Mouse (Mus musculus) neutrophil, adult 5-6 weeks (primary cell): ENCODE measurements at regions not wholly inside any gene's neighbourhood (a gene's known extent, or its start where the extent isn't known, plus 50 kb on each side); places are given as distances from the start of the nearest gene placed in this dataset.

ENCODE experiments used
- ATAC-seq: fragments of 151-379, 151-347 bp; 2 replicates; pipeline ENCODE4 v1.8.0; 2017; ENCODE audit warnings: mild to moderate bottlenecking, moderate TSS enrichment; ENCODE audit not compliant: insufficient number of reproducible peaks, poor library complexity, low FRiP score, severe bottlenecking; ENCODE audit errors: extremely low read depth

- no peak for ATAC-seq
Observed at GRCm38 (mm10) chr10:3630763-3631223, 90.8 kb downstream of the Iyd start.

- no peak for ATAC-seq
Observed at GRCm38 (mm10) chr10:3633871-3634496, 93.9 kb downstream of the Iyd start.

GRCm38 (mm10) chr10:3644111-3644510 is 96.1 kb upstream of the Plekhg1 start:
- ATAC-seq: 0 out of 2 replicates have a peak, but pooled peaks have one; percentile 25

GRCm38 (mm10) chr10:3645030-3645429 is 95.1 kb upstream of the Plekhg1 start:
- ATAC-seq: no peak

DNA sequence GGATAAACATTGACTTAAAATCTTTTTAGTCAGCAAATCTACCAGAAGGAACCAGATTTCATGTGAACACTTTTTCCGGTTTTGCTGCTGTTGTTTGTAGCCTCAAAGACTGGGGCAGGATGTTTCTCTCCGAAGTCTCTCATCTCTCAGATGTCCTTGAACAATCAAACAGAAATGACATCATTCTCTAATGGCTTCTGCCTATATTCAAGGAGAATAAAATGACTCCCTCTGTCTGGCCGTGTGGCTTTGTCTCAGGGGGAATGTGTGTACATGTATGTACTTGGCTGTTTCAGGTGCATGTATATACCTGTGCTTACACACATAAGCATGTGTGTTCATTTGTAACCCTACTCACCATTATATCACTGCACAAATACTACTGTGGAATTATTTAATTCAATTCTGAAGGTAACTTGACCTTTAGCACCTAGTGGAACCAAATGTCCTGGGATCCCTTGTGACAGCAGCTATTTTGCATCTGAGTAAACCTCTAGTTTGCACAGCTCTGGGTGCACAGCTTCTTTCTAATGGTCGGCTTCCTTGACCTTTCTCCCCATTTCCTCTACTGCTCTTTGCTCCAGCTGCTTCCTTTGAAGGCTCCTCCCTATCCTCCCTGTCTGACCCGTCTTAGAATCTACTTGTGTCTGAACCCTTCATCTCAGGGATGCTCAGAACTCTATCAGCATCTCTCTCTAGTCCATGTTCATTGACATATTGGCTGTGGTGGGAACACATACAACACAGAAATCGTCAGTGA is 93.8 kb upstream of the Plekhg1 start:
- no peak for ATAC-seq

- ATAC-seq: no peak
Observed at GRCm38 (mm10) chr10:3647811-3648731, 92.1 kb upstream of the Plekhg1 start.

DNA sequence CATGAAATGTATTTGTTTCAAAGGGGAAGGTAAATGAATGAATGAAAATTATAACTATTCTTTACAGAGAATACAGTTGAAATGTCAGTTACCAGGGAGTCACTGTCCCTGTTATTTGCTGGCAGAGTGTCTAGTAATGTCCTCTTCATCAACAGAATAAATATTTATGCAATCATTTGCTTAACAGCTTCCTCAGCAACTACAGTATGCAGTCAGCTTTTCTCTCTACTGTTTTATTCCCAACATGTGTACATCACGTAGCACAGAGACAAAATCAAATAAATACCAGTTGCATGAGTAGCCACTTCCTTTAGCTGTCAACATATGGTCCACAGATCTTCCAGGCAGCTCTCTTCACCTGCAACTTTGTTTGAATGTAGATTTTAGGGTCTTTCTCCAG is 90.2 kb upstream of the Plekhg1 start:
- no peak for ATAC-seq

DNA sequence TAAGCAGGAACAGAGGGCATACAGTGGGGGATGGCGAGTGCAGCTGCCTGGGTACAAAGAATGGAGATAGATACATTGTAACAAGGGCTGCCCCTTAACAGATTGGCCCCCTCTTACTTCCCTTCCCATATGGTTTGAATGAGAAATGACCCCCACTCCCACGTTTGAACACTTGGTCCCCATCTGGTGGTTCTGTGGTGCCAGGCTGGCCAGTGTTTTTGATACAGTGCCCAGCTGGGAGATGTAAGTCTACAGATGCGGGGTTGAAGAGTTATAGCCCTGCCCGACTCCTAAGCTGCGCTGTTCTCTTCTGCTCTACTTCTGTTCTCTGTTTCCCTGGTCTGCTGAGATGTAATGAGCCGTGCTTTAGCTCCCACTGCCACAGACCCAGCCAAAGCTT is 89.6 kb upstream of the Plekhg1 start:
- ATAC-seq: no peak

DNA sequence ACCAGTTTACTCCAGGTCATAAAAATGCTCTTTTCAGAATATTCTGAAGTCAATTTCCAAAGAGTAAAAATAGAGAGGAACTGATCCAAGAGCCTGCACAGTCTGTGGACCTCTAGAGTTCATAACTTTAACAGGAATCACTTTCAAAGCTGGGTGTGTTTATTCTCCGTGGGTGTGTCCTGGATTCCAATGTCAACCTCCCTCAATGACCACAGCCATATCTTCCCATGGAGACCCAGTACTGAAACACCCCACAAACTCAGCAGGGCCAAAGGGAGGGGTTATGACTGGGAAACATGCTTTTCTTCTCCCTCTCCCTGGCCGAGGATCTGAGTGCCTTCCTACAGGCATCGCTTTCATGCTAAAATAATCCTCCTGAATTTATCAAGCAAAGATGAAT is 87.6 kb upstream of the Plekhg1 start:
- ATAC-seq: no peak

DNA sequence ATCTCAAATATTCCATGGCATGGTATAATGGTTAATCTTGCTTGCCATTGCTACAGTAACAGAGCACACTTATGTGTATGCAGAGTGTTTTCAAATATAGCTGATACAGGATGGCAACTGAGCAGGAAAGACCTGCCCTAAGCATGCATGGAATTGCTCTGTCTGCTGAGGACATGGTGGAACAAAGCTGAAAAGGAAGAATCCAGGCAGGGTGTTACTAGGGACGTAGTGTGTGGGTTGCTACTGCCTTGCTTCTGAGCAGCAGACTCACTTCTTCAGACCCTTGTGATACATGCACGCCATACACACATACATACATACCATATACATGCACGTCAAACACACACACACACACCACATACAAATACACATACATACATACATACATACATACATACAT is 84.1 kb upstream of the Plekhg1 start:
- no peak for ATAC-seq

GRCm38 (mm10) chr10:3662156-3662555 is 78.0 kb upstream of the Plekhg1 start:
- ATAC-seq: no peak

- no peak for ATAC-seq
Observed at GRCm38 (mm10) chr10:3662571-3662970, 77.6 kb upstream of the Plekhg1 start.

DNA sequence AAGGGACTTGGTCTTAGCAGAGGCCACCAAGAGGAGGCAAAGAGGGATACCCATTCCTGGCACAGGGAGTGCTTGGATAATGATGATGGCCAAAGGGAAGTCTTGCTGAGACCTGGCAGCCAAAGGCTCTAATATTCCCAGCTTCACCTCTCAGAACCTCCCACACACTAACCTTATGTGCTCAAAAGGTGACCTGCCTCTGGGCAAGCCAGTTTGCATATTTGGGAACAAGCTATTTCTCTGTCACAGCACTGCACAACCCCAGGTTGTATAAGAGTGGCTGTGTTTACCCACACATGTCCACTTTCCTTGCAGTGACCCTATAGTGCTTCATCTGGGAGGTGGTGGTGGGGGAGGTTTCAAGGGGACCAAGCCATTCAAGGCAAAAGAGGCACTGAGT is 76.9 kb upstream of the Plekhg1 start:
- ATAC-seq: no peak

- ATAC-seq: no peak
Observed at GRCm38 (mm10) chr10:3684481-3684880, 55.7 kb upstream of the Plekhg1 start.
